Mouse (Mus musculus): ENCODE measurements around the gene March7. TPM values are rescaled to one million over a fixed set of nuclear protein-coding genes. Genes with fewer than 3 reads are reported as not detected.

The March7 gene
- polyA plus RNA-seq (2017; shearing (Covaris generic)) = 209 TPM

DNA sequence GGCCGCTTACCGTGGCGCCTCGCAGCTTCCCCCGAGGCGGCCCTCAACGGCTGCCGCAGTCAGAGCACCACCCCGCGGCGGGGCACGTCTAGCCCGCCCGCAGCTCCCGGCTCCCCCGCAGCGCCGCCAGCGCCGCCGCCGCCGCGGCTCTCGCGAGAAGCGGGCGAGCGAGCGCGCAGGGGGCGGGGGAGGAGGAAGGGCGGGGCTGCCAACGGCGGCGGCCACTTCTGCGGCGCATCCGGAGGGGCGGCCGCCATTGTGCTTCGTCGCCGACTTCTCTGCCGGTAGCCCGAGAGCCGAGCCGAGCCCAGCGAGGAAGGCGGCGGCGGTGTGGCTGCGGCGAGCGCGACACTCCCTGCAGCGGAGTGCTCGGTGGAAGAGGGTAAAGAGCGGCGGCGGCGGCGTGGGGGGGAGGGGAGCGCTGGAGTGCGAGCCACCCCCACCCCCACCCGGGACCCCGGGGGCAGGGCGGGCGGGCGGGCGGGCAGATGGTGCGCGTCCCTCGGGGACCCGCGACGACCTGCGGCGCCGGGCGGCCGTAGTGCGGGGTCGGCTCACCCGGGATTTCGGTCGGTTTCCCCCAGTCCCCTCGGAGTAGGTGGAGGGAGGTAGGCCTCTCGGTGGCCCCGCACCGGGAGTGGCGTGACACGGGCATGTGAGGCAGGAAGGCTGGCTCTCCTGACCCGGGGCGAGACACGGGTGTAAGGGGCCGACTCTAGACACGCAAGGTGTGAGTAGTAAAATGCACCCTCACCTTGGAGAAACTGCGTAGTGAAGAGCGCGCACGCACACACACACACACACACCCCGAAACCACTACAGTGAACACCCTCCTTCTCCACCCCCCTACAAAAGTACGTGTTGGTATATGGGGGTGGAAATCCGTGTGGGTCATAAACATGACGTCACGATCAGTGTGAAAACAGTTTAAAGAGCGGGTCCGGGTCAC, at the start of gene March7, which contains the start of gene Baz2b:
March7 (plus strand) TSS at position 185 of the 949 bp plus-strand sequence.
Baz2b (minus strand) TSS at position 137 of the 949 bp plus-strand sequence.

DNA sequence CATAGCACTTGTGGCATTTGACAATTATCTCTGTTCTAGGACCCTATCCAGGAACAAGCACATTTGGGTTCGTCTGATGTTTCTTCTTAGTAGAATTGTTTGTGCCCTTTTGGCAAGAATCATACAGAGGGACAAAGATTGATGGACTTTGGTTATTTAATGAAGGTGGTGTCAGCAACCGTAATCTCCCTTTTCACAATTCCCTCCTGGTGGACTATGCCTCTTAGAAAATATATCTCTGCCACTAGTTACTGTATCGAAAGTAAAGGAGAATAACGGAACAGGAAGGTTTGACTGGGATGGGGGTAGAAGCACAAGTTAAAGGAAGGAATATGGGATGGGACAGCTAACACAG, 74.8 kb downstream of the March7 start, which contains the start of gene Cd302:
Cd302 (minus strand) TSS at position 22 of the 355 bp plus-strand sequence.

Other genes with a start within 250 kb of the March7 start
- 47.2 TPM for gene Baz2b, start within 50 bp of the March7 start, polyA plus RNA-seq (2017; shearing (Covaris generic))
- 1.2 TPM for gene Cd302, start 74.6 kb downstream of the March7 start, polyA plus RNA-seq (2017; shearing (Covaris generic))
- gene Ly75, start 173.4 kb downstream of the March7 start, polyA plus RNA-seq (2017; shearing (Covaris generic)) = 28.3 TPM

Data from effector memory CD4-positive, alpha-beta T cell, adult 7 months (primary cell).